Mouse (Mus musculus): Measurements from ENCODE around the gene Smim26. TPM values are rescaled to one million over a fixed set of nuclear protein-coding genes. Genes with fewer than 3 reads are reported as not detected.

Smim26 gene
- total and polyA plus RNA-seq, 3 experiments: 16.4 to 28.6 TPM; not detected in 1

- TF ChIP-seq TAL1 (IDR thresholded peaks at IDR 0.05; ENCODE audit: low read length): no peak
- no peak for TF ChIP-seq TCF12 (IDR thresholded peaks at IDR 0.05; ENCODE audit: low read depth, low read length)
- no peak for TF ChIP-seq POLR2AphosphoS2 (IDR thresholded peaks at IDR 0.05; ENCODE audit: low read length)
- no peak for TF ChIP-seq POLR2AphosphoS5 (IDR thresholded peaks at IDR 0.05; ENCODE audit: borderline replicate concordance, low read depth, low read length)
- no peak for TF ChIP-seq USF1 (IDR thresholded peaks at IDR 0.05; ENCODE audit: low read depth, low read length)
- TF ChIP-seq MYB (IDR thresholded peaks at IDR 0.05; ENCODE audit: low read depth, low read length): no peak
- TF ChIP-seq E2F4 (IDR thresholded peaks at IDR 0.05; ENCODE audit: borderline replicate concordance, low read depth, low read length): no peak
- no peak for TF ChIP-seq USF2 (IDR thresholded peaks at IDR 0.05; ENCODE audit: borderline replicate concordance in 1 of 2, insufficient read depth in 1 of 2, low read depth in 1 of 2, low read length in 2 of 2)
- no peak for TF ChIP-seq HCFC1 (IDR thresholded peaks at IDR 0.05; ENCODE audit: low read depth, low read length)
- TF ChIP-seq CTCF (IDR thresholded peaks at IDR 0.05 in 2 of 3, conservative IDR thresholded peaks at IDR 0.05 in 1 of 3; ENCODE audit: control insufficient read depth in 1 of 3, insufficient read depth in 1 of 3, low read depth in 2 of 3, low read length in 3 of 3, poor library complexity in 1 of 3, severe bottlenecking in 1 of 3): no peak
- no peak for TF ChIP-seq BHLHE40 (IDR thresholded peaks at IDR 0.05; ENCODE audit: borderline replicate concordance, low read depth, low read length)
- no peak for TF ChIP-seq UBTF (IDR thresholded peaks at IDR 0.05; ENCODE audit: borderline replicate concordance, insufficient read depth, low read depth, low read length)
- no peak for TF ChIP-seq RCOR1 (IDR thresholded peaks at IDR 0.05; ENCODE audit: low read depth, low read length)
- no peak for TF ChIP-seq MAZ (IDR thresholded peaks at IDR 0.05; ENCODE audit: low read depth, low read length)
- no peaks in the 10 kb centered on the region; a peak in 1 of 4 replicates for H3K36me3 ChIP-seq (ENCODE audit: control insufficient read depth in 1 of 2, insufficient read depth in 2 of 2, low read length in 2 of 2)
- no peak overlapping the region for H3K9ac ChIP-seq (ENCODE audit: control insufficient read depth, low read depth, low read length, poor library complexity, severe bottlenecking)
- no peaks in the 10 kb centered on the region for H3K27me3 ChIP-seq (ENCODE audit: control insufficient read depth in 1 of 2, insufficient read depth in 2 of 2, low read length in 2 of 2)
- no peaks in the 10 kb centered on the region for H3K79me2 ChIP-seq (ENCODE audit: control insufficient read depth, insufficient read depth, low read length, poor library complexity)
- no peaks in the 10 kb centered on the region for H3K4me1 ChIP-seq (ENCODE audit: control insufficient read depth in 1 of 2, insufficient read depth in 2 of 2, low read length in 2 of 2)
- H3K4me3 ChIP-seq (ENCODE audit: control insufficient read depth in 1 of 2, insufficient read depth in 1 of 2, low read depth in 2 of 2, low read length in 2 of 2): no peak overlapping the region
- DNase-seq (ENCODE audit: low read depth, low spot score): no peak
- no peaks in the 10 kb centered on the region for H3K9me3 ChIP-seq (replicated peaks; ENCODE audit: insufficient read depth, low read length)
- H3K27ac ChIP-seq (ENCODE audit: control insufficient read depth, low read depth, low read length): no peak overlapping the region
These were observed 27.6 kb downstream of the Smim26 start for GRCm38 (mm10) chr2:144621491-144621890.

GRCm38 (mm10) chr2:144633551-144633950 is 39.7 kb downstream of the Smim26 start:
- no peak for TF ChIP-seq POLR2A (IDR thresholded peaks at IDR 0.05; ENCODE audit: control insufficient read depth in 1 of 2, insufficient read depth in 1 of 2, low read depth in 1 of 2, low read length in 2 of 2, poor library complexity in 1 of 2)
- no peak for TF ChIP-seq RCOR1 (IDR thresholded peaks at IDR 0.05; ENCODE audit: low read depth, low read length)
- TF ChIP-seq GATA1 (IDR thresholded peaks at IDR 0.05; ENCODE audit: low read depth, low read length): no peak
- no peak for TF ChIP-seq EP300 (IDR thresholded peaks at IDR 0.05; ENCODE audit: low read depth in 1 of 2, low read length in 2 of 2)
- no peak for TF ChIP-seq MAFK (IDR thresholded peaks at IDR 0.05; ENCODE audit: borderline replicate concordance, low read depth, low read length)
- no peak for TF ChIP-seq ETS1 (IDR thresholded peaks at IDR 0.05; ENCODE audit: low read depth, low read length)
- no peaks in the 10 kb centered on the region for H3K79me2 ChIP-seq (ENCODE audit: control insufficient read depth, insufficient read depth, low read length, poor library complexity)
- no peaks in the 10 kb centered on the region for H3K4me1 ChIP-seq (ENCODE audit: control insufficient read depth in 1 of 2, insufficient read depth in 2 of 2, low read length in 2 of 2)
- no peak overlapping the region for H3K9ac ChIP-seq (ENCODE audit: control insufficient read depth, low read depth, low read length, poor library complexity, severe bottlenecking)
- no peaks in the 10 kb centered on the region for H3K36me3 ChIP-seq (ENCODE audit: control insufficient read depth in 1 of 2, insufficient read depth in 2 of 2, low read length in 2 of 2)
- no peaks in the 10 kb centered on the region for H3K27me3 ChIP-seq (ENCODE audit: control insufficient read depth in 1 of 2, insufficient read depth in 2 of 2, low read length in 2 of 2)
- DNase-seq (ENCODE audit: low read depth, low spot score): no peak
- H3K9me3 ChIP-seq (replicated peaks; ENCODE audit: insufficient read depth, low read length): no peaks in the 10 kb centered on the region
- H3K4me3 ChIP-seq (ENCODE audit: control insufficient read depth in 1 of 2, insufficient read depth in 1 of 2, low read depth in 2 of 2, low read length in 2 of 2): no peak overlapping the region
- no peak overlapping the region for H3K27ac ChIP-seq (ENCODE audit: control insufficient read depth, low read depth, low read length)

All from MEL (cell line).